Mouse (Mus musculus) heart, embryonic 16.5 days (tissue): ENCODE results near the gene Mfsd4a. TPM values are rescaled to one million over a fixed set of nuclear protein-coding genes. Genes with fewer than 3 reads are reported as not detected.

Source experiments
- ATAC-seq: fragments of 200-750 bp; cut with Nextera tagmentation; replicated peaks from 2 replicates; pipeline ENCODE4 v1.8.0; 2017; ENCODE audit warnings: moderate number of reproducible peaks; ENCODE audit not compliant: insufficient read depth, low FRiP score; ENCODE audit errors: extremely low read depth
- H3K27ac ChIP-seq: fragments of 300-500 bp; sonication (generic); 2 replicates; pipeline ENCODE4 v1.5.1; 2014; ENCODE audit warnings: mild to moderate bottlenecking, low read length, control low read depth, moderate library complexity
- H3K27me3 ChIP-seq: fragments of 300-500 bp; sonication (generic); 2 replicates; pipeline ENCODE4 v1.6.1; 2014; ENCODE audit warnings: low read length, mixed read lengths; ENCODE audit not compliant: control insufficient read depth, insufficient read depth
- H3K36me3 ChIP-seq: fragments of 300-500 bp; sonication (generic); 2 replicates; pipeline ENCODE4 v1.6.1; 2014; ENCODE audit not compliant: control insufficient read depth, insufficient read depth
- H3K4me1 ChIP-seq: fragments of 300-500 bp; sonication (generic); 2 replicates; pipeline ENCODE4 v1.6.1; 2014; ENCODE audit warnings: low read length, mixed read lengths; ENCODE audit not compliant: control insufficient read depth, insufficient read depth
- H3K4me2 ChIP-seq: fragments of 300-500 bp; sonication (generic); 2 replicates; pipeline ENCODE4 v1.6.1; 2014; ENCODE audit warnings: low read depth, mild to moderate bottlenecking, control low read depth, low read length
- H3K4me3 ChIP-seq: fragments of 300-500 bp; sonication (generic); 2 replicates; pipeline ENCODE4 v1.5.1; 2014; ENCODE audit warnings: mild to moderate bottlenecking, control low read depth, low read length
- H3K9ac ChIP-seq: fragments of 300-500 bp; sonication (generic); 2 replicates; pipeline ENCODE4 v1.6.1; 2014; ENCODE audit warnings: low read length, control low read depth
- H3K9me3 ChIP-seq: fragments of 300-500 bp; sonication (generic); replicated peaks from 2 replicates; pipeline ENCODE4 v1.6.1; 2016; ENCODE audit warnings: low read length; ENCODE audit not compliant: control insufficient read depth
- WGBS: fragments of 180-500 bp; shearing (Covaris S2); extraction: QIAGEN DNeasy Blood & Tissue Kit; methylation state at CpG from one replicate; pipeline ENCODE4 v1.1.7; 2014; 5-methylcytosine and 5-hydroxymethylcytosine counted together
- polyA plus RNA-seq: library from polyadenylated mRNA; unstranded; fragments of >200 nt; fragmentation: Nextera tagmentation; extraction: Ambion mirVana; gene quantifications from 2 replicates; pipeline ENCODE4 v1.2.1, GENCODE M21; 2015

Mfsd4a gene
- polyA plus RNA-seq, 1 experiment from 2014 or later: 8.5 TPM

DNA sequence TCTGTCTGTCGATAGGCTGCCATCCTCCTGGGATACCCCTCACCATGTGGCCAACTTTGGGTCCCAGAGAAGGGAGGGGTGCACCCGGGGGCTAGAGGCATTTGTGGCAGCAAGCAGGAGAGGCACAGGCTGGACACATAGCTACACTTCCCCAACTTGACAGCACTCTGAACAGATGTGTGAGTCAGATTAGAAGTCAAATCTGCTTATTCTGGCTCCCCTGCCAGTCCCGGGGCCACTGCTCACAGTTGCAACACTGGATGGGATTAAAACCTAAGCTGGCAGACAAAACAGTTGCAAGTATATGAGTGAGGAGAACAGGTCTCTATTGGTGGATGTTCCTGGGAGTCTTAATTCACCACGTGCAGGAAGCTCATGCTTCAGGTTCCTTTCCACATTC lies 31.9 kb upstream of the Mfsd4a start:
- peaks cover 5% of the 10 kb centered on the region for H3K4me1 ChIP-seq
- ATAC-seq: no peak
- H3K9ac ChIP-seq: no peak overlapping the region
- H3K36me3 ChIP-seq: no peaks in the 10 kb centered on the region
- no peaks in the 10 kb centered on the region; the same call in 1 of the 2 replicates for H3K9me3 ChIP-seq
- no peak overlapping the region for H3K4me2 ChIP-seq
- WGBS: 55% methylated on average over 4 of the region's 4 CpGs
- H3K27me3 ChIP-seq: no peaks in the 10 kb centered on the region
- H3K27ac ChIP-seq: no peak overlapping the region
- H3K4me3 ChIP-seq: no peak overlapping the region

DNA sequence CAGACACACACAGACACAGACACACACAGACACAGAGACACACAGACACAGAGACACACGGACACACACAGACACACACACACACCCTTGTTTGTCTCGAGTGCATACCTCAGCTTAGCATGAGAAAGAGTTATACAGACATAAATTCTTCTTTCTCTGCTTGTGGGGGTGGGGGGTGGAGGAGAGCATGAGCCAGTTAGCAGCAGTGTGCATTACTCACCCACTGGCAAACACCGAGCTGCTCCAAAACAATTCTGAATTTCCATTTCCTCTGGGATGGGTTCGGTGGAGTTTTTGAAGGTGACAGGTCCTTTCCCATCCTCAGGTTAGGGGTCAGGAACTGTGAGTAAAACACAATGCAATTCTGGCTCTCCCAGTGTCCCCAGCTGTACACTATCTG lies 31.2 kb upstream of the Mfsd4a start:
- H3K9ac ChIP-seq: no peak overlapping the region
- 59% methylated on average over 4 of the region's 4 CpGs for WGBS

DNA sequence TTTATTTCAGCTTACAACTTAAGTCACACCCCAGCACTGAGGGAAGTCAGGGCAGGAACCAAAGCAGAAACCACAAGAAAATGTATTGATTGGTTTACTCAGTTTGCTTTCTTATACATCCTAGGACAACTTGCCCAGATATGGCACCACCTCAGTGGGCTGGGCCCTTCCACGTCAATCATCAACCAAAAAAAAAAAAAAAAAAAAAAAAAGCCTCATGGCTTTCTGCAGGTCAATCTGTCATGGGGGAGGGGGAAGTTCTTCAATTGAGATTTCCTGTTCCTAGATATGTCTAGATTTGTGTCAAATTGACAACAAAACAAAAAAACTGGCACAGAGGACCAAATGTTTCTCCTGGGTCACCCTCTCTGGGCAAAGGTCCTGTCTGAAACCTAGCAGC lies 30.2 kb upstream of the Mfsd4a start:
- no peaks in the 10 kb centered on the region for H3K36me3 ChIP-seq
- no peaks in the 10 kb centered on the region for H3K27me3 ChIP-seq
- no peak overlapping the region for H3K4me3 ChIP-seq
- peaks cover 5% of the 10 kb centered on the region for H3K4me1 ChIP-seq
- no peaks in the 10 kb centered on the region; the same call in 1 of the 2 replicates for H3K9me3 ChIP-seq
- ATAC-seq: no peak
- no peak overlapping the region for H3K4me2 ChIP-seq
- no peak overlapping the region for H3K9ac ChIP-seq
- H3K27ac ChIP-seq: no peak overlapping the region
- WGBS: 69% methylated on average over 1 of the region's 1 CpGs

More for the DNA sequence above, 31.2 kb upstream of the Mfsd4a start:
- Histone ChIP-seq H3K9me3 (no peaks in the 10 kb centered on the region; the same call in 1 of the 2 replicates), H3K4me3 (no peak overlapping the region), H3K36me3 (no peaks in the 10 kb centered on the region), H3K4me2 (no peak overlapping the region), H3K27ac (no peak overlapping the region), H3K27me3 (no peaks in the 10 kb centered on the region), H3K4me1 (peaks cover 5% of the 10 kb centered on the region)
- ATAC-seq: no peak

DNA sequence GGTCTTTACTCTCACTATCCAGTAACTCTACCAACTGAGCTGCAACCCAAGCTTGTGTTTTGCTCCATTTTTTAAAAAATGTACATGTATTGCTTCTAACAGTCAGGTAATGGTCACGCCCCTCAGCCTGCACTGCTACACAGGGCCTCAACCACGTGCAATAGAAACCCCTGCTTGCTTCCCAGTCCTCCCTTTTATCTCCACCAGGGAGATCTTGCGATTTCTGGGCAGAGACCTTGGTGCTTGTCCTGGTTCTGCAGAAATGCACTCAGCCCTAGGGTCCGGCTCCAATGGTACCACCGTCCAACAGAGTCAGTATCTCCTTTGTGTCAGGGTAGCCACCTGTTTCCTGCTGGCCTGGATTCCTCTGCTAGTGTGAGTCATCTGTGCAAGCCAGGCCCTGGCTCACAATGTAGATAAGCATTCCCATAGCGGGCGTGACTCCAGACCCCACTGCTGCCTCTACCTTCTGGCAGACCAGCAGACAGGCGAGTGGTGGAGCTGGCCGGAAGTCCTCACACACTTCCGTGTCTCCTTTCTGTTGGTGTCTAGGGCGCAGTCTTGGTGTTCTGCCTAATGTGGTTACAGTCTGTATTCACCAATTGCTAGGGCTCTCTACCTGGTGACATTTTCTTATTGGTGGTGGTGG lies 27.6 kb upstream of the Mfsd4a start:
- Histone ChIP-seq H3K9ac (no peak overlapping the region), H3K4me3 (no peak overlapping the region), H3K27me3 (no peaks in the 10 kb centered on the region), H3K36me3 (no peaks in the 10 kb centered on the region), H3K27ac (peak overlapping the region; percentile 29; the same call in 1 of the 2 replicates), H3K4me1 (peaks cover 5% of the 10 kb centered on the region), H3K9me3 (no peaks in the 10 kb centered on the region), H3K4me2 (no peak overlapping the region)
- peak; percentile 71 for ATAC-seq
- 24% methylated on average over 11 of the region's 11 CpGs for WGBS

DNA sequence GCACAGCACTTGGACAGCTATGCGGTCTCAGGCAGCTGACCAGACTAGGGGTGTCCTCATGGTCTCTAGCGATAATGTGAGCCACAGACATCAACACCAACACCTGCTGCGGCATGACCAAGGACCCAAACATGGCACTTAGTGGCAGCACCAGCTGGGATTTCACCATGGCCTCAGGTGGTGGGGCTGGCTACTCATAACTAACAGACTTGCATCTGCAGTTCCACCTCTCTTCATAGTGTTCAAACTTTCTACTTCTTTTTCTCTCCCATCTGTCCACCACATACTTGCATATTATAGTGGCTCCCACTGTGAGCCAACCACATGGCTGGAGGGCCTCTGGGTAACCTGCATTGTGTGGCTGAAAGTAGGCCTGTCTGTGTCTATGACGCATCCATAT lies 25.4 kb upstream of the Mfsd4a start:
- WGBS: 92% methylated on average over 4 of the region's 4 CpGs
- no peaks in the 10 kb centered on the region for H3K36me3 ChIP-seq
- H3K9me3 ChIP-seq: no peaks in the 10 kb centered on the region

DNA sequence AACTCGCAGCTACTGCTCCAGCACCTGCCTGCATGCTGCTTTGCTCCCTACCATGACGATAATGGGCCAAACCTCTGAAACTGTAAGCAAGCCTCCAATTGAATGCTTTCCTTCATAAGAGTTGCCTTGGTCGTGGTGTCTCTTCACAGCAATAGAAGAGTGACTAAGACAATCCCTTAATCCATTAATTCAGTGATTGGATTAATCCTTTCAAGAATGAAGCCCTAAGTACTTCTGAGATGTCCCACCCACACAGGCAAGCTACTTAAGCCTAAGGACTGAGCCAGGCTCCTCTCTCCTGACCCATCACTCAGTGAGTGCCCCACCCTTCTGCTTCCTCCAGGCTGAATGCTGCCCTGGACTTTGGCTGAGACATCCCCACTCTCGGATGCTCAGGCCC lies 22.4 kb upstream of the Mfsd4a start:
- Histone ChIP-seq H3K27ac (no peak overlapping the region), H3K4me1 (peaks cover under 1% of the 10 kb centered on the region; the same call in 1 of the 2 replicates), H3K27me3 (no peaks in the 10 kb centered on the region), H3K4me3 (no peak overlapping the region), H3K9me3 (no peaks in the 10 kb centered on the region), H3K36me3 (no peaks in the 10 kb centered on the region), H3K9ac (no peak overlapping the region), H3K4me2 (no peak overlapping the region)
- ATAC-seq: no peak
- WGBS: 79% methylated on average over 4 of the region's 4 CpGs

More for the DNA sequence above, 25.4 kb upstream of the Mfsd4a start:
- Histone ChIP-seq H3K9ac (no peak overlapping the region), H3K4me2 (no peak overlapping the region), H3K4me1 (peaks cover 5% of the 10 kb centered on the region; the same call in 1 of the 2 replicates), H3K27ac (no peak overlapping the region), H3K27me3 (no peaks in the 10 kb centered on the region), H3K4me3 (no peak overlapping the region)
- no peak for ATAC-seq

DNA sequence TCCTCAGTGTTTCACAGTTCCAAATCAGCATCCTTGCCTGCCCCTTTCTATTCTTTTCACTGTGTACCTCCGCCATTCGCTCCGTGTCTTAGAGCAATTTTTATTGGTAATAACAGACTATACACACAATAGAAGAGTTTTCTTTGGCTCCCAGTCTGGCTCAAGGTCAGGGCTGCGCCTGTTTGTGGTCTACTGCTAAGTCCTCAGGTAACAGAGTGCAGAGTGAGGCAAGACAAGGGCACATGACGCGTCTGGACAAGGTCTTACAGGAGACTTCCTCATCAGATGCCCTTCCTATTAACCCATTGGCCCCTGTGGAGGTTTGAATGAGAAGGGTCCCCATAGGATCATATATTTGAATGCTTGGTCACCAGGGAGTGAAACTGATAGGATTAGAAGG lies 21.9 kb upstream of the Mfsd4a start:
- 79% methylated on average over 6 of the region's 6 CpGs for WGBS
- no peak for ATAC-seq
- H3K4me2 ChIP-seq: no peak overlapping the region
- no peaks in the 10 kb centered on the region for H3K36me3 ChIP-seq
- no peaks in the 10 kb centered on the region for H3K27me3 ChIP-seq
- no peak overlapping the region for H3K27ac ChIP-seq
- H3K4me1 ChIP-seq: no peaks in the 10 kb centered on the region
- no peaks in the 10 kb centered on the region for H3K9me3 ChIP-seq
- H3K4me3 ChIP-seq: no peak overlapping the region
- no peak overlapping the region for H3K9ac ChIP-seq

DNA sequence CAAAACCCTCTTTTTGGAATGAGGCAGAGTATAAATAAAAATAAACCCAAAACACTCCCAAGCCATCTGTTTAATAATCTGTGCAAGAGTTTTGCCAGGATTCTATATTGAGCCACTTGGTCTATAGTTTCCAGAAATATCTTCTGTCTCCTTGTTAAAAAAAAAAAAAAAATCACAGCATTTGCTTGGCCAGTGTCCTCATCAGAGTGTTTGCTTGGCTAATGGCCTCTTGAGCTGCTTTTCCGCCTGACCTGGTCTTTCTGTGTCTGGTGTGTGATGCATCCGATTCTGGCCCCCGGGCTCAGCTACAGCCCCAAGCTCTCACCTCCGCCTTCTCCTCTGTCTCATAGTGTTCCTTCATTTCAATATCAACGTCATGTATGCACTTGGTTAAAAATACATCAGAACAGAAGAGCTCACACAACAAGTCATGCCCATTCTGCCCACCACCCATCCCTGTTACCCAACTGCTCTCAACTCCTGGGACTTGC lies 20.4 kb upstream of the Mfsd4a start:
- no peak for ATAC-seq

DNA sequence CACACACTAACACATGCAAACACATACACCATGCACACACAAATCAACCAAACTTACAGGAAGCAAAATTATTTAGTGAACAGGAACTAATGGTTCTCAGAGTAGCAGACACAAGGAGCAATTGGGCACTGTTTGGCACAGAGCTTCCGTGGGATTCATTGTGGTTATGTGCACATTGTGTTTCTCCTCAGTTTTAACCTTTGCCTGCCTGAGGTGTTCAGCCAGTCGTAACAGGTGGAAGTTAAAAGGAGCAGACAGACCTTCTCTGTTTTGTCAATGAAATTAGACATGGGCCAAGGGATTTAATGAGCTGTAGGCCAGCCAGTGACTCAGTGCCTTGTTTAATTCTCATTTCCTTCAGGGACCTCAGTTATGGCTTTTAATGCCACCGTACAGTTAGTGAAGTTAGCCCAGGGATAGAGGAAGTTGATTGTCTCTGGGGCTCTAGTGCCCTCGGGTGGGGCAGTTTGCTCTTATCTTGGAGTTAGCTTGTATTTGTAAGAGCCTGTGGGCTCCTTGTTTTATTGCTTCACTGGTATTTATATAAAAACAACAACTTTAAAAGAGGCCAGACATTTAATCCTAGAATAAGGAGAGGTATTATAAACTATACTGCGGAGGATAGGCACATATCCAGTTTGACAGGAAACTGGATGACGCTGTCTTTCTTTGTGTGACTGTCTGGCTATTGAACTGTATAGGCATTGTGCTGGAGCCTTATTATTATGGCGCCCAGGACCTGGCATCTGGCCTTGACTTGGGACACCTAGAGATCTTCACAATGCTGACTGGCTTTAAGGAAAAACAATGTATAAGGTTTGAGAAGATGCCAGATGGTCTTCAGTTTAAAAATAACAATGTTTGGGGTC lies 17.6 kb upstream of the Mfsd4a start:
- no peaks in the 10 kb centered on the region for H3K4me1 ChIP-seq
- H3K4me3 ChIP-seq: no peak overlapping the region
- 61% methylated on average over 7 of the region's 7 CpGs for WGBS
- no peak for ATAC-seq
- H3K9me3 ChIP-seq: no peaks in the 10 kb centered on the region; the same call in 1 of the 2 replicates
- H3K9ac ChIP-seq: no peak overlapping the region
- H3K36me3 ChIP-seq: no peaks in the 10 kb centered on the region
- H3K27me3 ChIP-seq: no peaks in the 10 kb centered on the region
- no peak overlapping the region for H3K4me2 ChIP-seq
- no peak overlapping the region for H3K27ac ChIP-seq

More for the DNA sequence above, 20.4 kb upstream of the Mfsd4a start:
- no peaks in the 10 kb centered on the region for H3K9me3 ChIP-seq
- H3K36me3 ChIP-seq: no peaks in the 10 kb centered on the region
- H3K27ac ChIP-seq: no peak overlapping the region
- no peak overlapping the region for H3K9ac ChIP-seq
- no peaks in the 10 kb centered on the region for H3K27me3 ChIP-seq
- 70% methylated on average over 5 of the region's 5 CpGs for WGBS
- no peak overlapping the region for H3K4me2 ChIP-seq
- H3K4me3 ChIP-seq: no peak overlapping the region
- no peaks in the 10 kb centered on the region for H3K4me1 ChIP-seq
